Mouse (Mus musculus) kidney, embryonic 15.5 days (tissue): ENCODE measurements around the gene Srsf10. TPM values are rescaled to one million over a fixed set of nuclear protein-coding genes. Genes with fewer than 3 reads are reported as not detected.

Experiments used
- ATAC-seq: fragments of 200-750 bp; cut with Nextera tagmentation; replicated peaks from 2 replicates; pipeline ENCODE4 v1.8.0; 2017; ENCODE audit warnings: moderate TSS enrichment; ENCODE audit not compliant: low FRiP score
- H3K27ac ChIP-seq: fragments of 300-500 bp; sonication (generic); 2 replicates; pipeline ENCODE4 v1.5.1; 2015; ENCODE audit warnings: mild to moderate bottlenecking, inconsistent platforms
- H3K27me3 ChIP-seq: fragments of 300-500 bp; sonication (generic); 2 replicates; pipeline ENCODE4 v1.6.1; 2015; ENCODE audit warnings: inconsistent platforms
- H3K36me3 ChIP-seq: fragments of 300-500 bp; sonication (generic); 2 replicates; pipeline ENCODE4 v1.6.1; 2015; ENCODE audit warnings: inconsistent platforms
- H3K4me1 ChIP-seq: fragments of 300-500 bp; sonication (generic); 2 replicates; pipeline ENCODE4 v1.6.1; 2015; ENCODE audit warnings: inconsistent platforms
- H3K4me2 ChIP-seq: fragments of 300-500 bp; sonication (generic); 2 replicates; pipeline ENCODE4 v1.6.1; 2015; ENCODE audit warnings: moderate library complexity, mild to moderate bottlenecking, inconsistent platforms
- H3K4me3 ChIP-seq: fragments of 300-500 bp; sonication (generic); replicated peaks from 2 replicates; pipeline ENCODE4 v1.5.1; 2015; ENCODE audit warnings: mild to moderate bottlenecking, inconsistent platforms
- H3K9ac ChIP-seq: fragments of 300-500 bp; sonication (generic); 2 replicates; pipeline ENCODE4 v1.6.1; 2015; ENCODE audit warnings: mild to moderate bottlenecking, inconsistent platforms
- H3K9me3 ChIP-seq: fragments of 300-500 bp; sonication (generic); replicated peaks from 2 replicates; pipeline ENCODE4 v1.6.1; 2016; ENCODE audit warnings: inconsistent platforms
- WGBS: fragments of 180-500 bp; shearing (Covaris S2); methylation state at CpG from one replicate; pipeline ENCODE4 v1.1.7; 2015; ENCODE audit warnings: mixed read lengths; 5-methylcytosine and 5-hydroxymethylcytosine counted together
- polyA plus RNA-seq: library from polyadenylated mRNA; unstranded; fragments of >200 nt; fragmentation: Nextera tagmentation; extraction: Ambion mirVana; gene quantifications from 2 replicates; pipeline ENCODE4 v1.2.1, GENCODE M21; 2015

The Srsf10 gene
- polyA plus RNA-seq, 1 experiment from 2014 or later, result 268 TPM

DNA sequence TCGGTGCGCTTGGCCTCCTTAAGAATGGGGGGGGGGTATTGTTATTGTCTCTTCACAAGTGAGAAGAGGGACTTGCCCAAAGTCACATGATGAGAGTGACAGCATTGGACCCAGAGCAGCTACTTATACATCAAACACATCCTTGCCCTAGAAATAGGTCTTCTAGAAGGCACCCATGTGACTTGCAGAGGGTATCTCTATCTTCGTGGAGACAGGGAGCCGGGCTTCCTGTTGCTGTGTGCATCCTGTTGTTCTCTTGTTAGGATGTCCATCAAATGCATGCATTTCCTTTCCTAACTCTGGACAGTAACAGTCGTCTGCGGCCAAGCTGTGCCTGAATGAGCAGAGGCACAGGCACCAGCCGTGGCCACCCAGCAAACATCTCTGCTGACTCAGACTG lies 56.0 kb downstream of the Srsf10 start:
- Histone ChIP-seq H3K36me3 (no peaks in the 10 kb centered on the region), H3K9ac (no peak overlapping the region), H3K9me3 (no peaks in the 10 kb centered on the region), H3K4me1 (no peaks in the 10 kb centered on the region), H3K4me3 (no peak overlapping the region), H3K27ac (peak overlapping the region; percentile 34; the same call in 1 of the 2 replicates), H3K4me2 (no peak overlapping the region), H3K27me3 (no peaks in the 10 kb centered on the region)
- WGBS, result 55% methylated on average over 7 of the region's 7 CpGs
- no peak for ATAC-seq

DNA sequence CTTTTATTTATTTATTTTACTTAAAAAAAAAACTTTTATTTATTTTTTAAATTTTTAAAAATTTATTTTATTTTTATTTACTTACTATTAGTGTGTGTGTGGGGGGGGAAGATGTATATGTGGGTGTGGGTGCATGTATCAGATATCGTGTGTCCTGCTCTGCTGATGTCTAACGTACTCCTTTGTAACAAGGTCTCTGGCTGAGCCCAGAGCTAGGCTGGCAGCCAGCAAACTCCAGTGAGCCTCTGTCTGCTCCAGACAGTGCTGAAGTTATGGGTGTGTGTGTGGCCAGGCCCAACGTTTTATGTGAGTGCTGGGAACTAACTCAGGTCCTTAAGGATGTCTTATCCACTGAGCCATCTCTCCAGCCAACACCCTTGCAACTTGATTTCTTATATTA lies 56.6 kb downstream of the Srsf10 start:
- ATAC-seq, result no peak
- H3K4me1 ChIP-seq, result no peaks in the 10 kb centered on the region
- H3K4me3 ChIP-seq, result no peak overlapping the region
- no peak overlapping the region for H3K4me2 ChIP-seq
- WGBS, result 38% methylated on average over 3 of the region's 3 CpGs
- H3K36me3 ChIP-seq, result no peaks in the 10 kb centered on the region
- H3K27ac ChIP-seq, result no peak overlapping the region
- H3K9me3 ChIP-seq, result no peaks in the 10 kb centered on the region
- H3K27me3 ChIP-seq, result no peaks in the 10 kb centered on the region
- H3K9ac ChIP-seq, result no peak overlapping the region

DNA sequence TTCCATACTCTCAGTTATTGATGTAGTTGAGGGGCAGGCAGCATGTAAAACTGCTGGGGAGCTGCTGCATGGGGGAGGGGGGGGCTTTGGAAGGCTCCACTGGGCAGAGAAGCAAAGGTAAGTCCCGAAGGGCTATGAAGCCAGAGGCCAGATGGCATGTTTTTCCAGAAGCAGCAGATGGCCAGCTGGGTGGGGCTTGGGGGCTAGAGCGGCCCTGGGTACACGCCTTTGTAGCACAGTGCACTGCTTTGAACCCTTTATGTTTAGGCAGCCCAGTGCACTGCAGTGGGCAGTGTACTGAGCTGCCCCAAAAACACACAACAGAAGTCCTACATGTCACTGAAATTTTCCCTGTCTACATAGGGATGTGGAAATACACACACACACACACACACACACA lies 57.3 kb downstream of the Srsf10 start:
- Histone ChIP-seq H3K27ac (no peak overlapping the region), H3K36me3 (no peaks in the 10 kb centered on the region), H3K27me3 (no peaks in the 10 kb centered on the region), H3K4me2 (no peak overlapping the region), H3K4me3 (no peak overlapping the region), H3K9me3 (no peaks in the 10 kb centered on the region), H3K4me1 (no peaks in the 10 kb centered on the region), H3K9ac (no peak overlapping the region)
- whole genome bisulfite sequencing, result 22% methylated on average over 3 of the region's 3 CpGs
- ATAC-seq, result no peak

DNA sequence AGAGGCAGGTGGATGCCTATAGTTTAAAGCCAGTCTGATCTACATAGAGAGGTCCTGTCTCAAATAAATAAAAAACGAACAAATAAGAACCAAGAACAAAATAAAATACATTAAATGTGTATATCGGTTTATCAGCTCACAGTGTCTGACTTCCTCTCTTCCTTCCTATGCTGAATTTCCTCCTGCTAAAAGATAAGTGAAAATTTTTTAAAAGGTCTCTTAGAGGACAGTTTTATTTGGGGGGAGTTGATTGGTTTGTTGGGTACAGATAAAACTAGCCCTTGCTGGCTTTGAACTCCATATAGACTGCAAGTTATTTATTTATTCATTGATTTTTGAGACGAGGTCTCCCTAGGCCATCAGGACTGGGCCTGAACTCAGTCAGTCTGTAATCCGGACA lies 57.9 kb downstream of the Srsf10 start:
- Histone ChIP-seq H3K4me2 (no peak overlapping the region), H3K9me3 (no peaks in the 10 kb centered on the region), H3K27ac (no peak overlapping the region), H3K27me3 (no peaks in the 10 kb centered on the region), H3K36me3 (no peaks in the 10 kb centered on the region), H3K4me1 (no peaks in the 10 kb centered on the region), H3K9ac (no peak overlapping the region), H3K4me3 (no peak overlapping the region)
- WGBS, result 70% methylated on average over 4 of the region's 4 CpGs
- no peak for ATAC-seq

DNA sequence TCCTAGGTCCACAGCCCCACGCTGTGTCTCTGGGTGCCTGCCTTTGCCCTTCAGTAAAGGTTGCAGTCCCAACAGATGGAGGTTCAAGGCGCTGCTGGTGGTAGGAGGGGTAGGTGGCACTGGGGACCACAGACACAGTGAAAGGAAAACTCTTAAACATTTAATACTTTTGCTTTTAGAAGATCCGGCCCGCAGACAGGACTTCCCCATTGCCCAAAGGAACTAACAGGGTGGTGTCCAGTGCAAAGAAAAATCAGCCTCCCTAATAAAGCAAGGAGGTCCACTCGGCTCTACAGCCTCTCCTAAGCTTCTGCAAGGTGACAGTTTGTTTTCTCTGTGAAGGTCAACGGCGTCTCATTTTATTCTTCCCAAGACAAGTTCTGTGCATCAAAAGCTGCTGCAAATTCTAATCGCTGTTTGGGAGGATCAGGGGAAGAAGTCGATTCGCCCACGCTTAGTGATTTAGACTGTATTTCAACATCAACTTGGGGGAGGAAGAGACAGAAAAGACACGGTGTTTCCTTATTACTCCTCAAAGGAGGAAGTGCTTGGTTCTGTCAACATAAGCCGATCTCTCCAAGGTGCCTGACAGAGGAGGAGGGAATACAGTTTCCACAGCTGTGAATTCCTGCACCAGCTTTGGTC lies 63.2 kb downstream of the Srsf10 start:
- H3K9ac ChIP-seq, result no peak overlapping the region
- H3K4me2 ChIP-seq, result no peak overlapping the region
- no peak overlapping the region for H3K4me3 ChIP-seq
- no peak overlapping the region for H3K27ac ChIP-seq
- ATAC-seq, result no peak
- no peaks in the 10 kb centered on the region for H3K27me3 ChIP-seq
- H3K4me1 ChIP-seq, result peaks cover 10% of the 10 kb centered on the region
- no peaks in the 10 kb centered on the region for H3K9me3 ChIP-seq
- 67% methylated on average over 13 of the region's 13 CpGs for WGBS
- peaks cover 9% of the 10 kb centered on the region for H3K36me3 ChIP-seq

DNA sequence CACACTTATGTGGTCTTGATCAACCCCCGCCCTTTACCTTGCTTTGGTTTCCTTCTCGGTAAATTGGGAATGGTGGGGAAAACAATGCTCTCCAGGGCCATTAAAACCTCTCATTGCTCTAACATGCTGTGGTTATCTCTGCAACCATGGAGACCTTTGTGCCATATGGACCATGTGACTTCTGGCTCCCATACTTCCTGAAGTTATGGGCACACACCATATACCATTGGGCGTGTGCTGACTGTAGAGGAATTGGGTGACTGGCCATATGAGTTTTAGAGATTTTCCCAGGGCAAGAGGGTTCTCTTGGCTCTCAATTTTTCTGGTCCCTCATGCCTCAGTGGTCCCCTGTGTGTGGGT lies 63.7 kb downstream of the Srsf10 start:
- Histone ChIP-seq H3K4me2 (no peak overlapping the region), H3K27ac (no peak overlapping the region), H3K9me3 (no peaks in the 10 kb centered on the region), H3K4me1 (peaks cover 10% of the 10 kb centered on the region), H3K27me3 (no peaks in the 10 kb centered on the region), H3K36me3 (peaks cover 13% of the 10 kb centered on the region), H3K4me3 (no peak overlapping the region), H3K9ac (no peak overlapping the region)
- no peak for ATAC-seq
- 88% methylated on average over 3 of the region's 3 CpGs for WGBS

Other genes starting within 250 kb of the Srsf10 start
- 1.1 TPM in 2 replicates for gene Ifnlr1, start 169.5 kb upstream of the Srsf10 start, polyA plus RNA-seq
- gene Il22ra1, start 127.6 kb upstream of the Srsf10 start, polyA plus RNA-seq, result 0.06 and 0.09 TPM in 2 replicates
- 1.1 and 1.7 TPM in 2 replicates for gene Myom3, start 96.0 kb upstream of the Srsf10 start, polyA plus RNA-seq
- gene Pnrc2, start 18.1 kb downstream of the Srsf10 start, polyA plus RNA-seq, result 194 and 213 TPM in 2 replicates
- gene Cnr2, start 39.6 kb downstream of the Srsf10 start, polyA plus RNA-seq, result 0.64 and 0.95 TPM in 2 replicates
- gene Fuca1, start 65.0 kb downstream of the Srsf10 start, polyA plus RNA-seq, result 70.1 and 71.8 TPM in 2 replicates
- gene Hmgcl, start 90.7 kb downstream of the Srsf10 start, polyA plus RNA-seq, result 77.2 and 80.2 TPM in 2 replicates
- 35.2 and 36.7 TPM in 2 replicates for gene Gale, start 108.0 kb downstream of the Srsf10 start, polyA plus RNA-seq
- gene Lypla2, start 116.9 kb downstream of the Srsf10 start, polyA plus RNA-seq, result 120 and 131 TPM in 2 replicates
- gene Pithd1, start 131.5 kb downstream of the Srsf10 start, polyA plus RNA-seq, result 52.6 and 52.7 TPM in 2 replicates
- 40.0 and 40.6 TPM in 2 replicates for gene Eloa, start 166.0 kb downstream of the Srsf10 start, polyA plus RNA-seq
- gene Rpl11, start 197.7 kb downstream of the Srsf10 start, polyA plus RNA-seq, result 483 and 529 TPM in 2 replicates